Mouse (Mus musculus) kidney, postnatal 10 days (tissue): ENCODE measurements around the gene Trpm3.
A peak's percentile ranks its signal among the peaks of the same experiment; 100 is the strongest.

Experiments
- DNase-seq: peaks from one replicate; pipeline ENCODE4 v3.0.0; 2021; ENCODE audit warnings: mixed read lengths

The Trpm3 gene

GRCm38 (mm10) chr19:22872456-22872855, 733.6 kb downstream of the Trpm3 start:
- DNase-seq, result no peak

- no peak for DNase-seq
Observed at GRCm38 (mm10) chr19:22880199-22880598, 741.4 kb downstream of the Trpm3 start.

- no peak for DNase-seq
Observed at GRCm38 (mm10) chr19:22882670-22883111, 743.8 kb downstream of the Trpm3 start.

GRCm38 (mm10) chr19:22883154-22883553, 744.3 kb downstream of the Trpm3 start:
- no peak for DNase-seq

GRCm38 (mm10) chr19:22883744-22884317, 745.0 kb downstream of the Trpm3 start:
- peak; percentile 63 for DNase-seq

- DNase-seq, result peak; percentile 36
Observed at GRCm38 (mm10) chr19:22884357-22884756, 745.5 kb downstream of the Trpm3 start.

- DNase-seq, result no peak
Observed at GRCm38 (mm10) chr19:22885051-22885450, 746.2 kb downstream of the Trpm3 start.

- no peak for DNase-seq
Observed at GRCm38 (mm10) chr19:22901892-22902291, 763.0 kb downstream of the Trpm3 start.

GRCm38 (mm10) chr19:22902386-22902785, 763.5 kb downstream of the Trpm3 start:
- DNase-seq, result no peak

GRCm38 (mm10) chr19:22905066-22905482, 766.2 kb downstream of the Trpm3 start:
- DNase-seq, result no peak

- DNase-seq, result no peak
Observed at GRCm38 (mm10) chr19:22910686-22911085, 771.8 kb downstream of the Trpm3 start.

- no peak for DNase-seq
Observed at GRCm38 (mm10) chr19:22912971-22913370, 774.1 kb downstream of the Trpm3 start.

- peak; percentile 92 for DNase-seq
Observed at GRCm38 (mm10) chr19:22915868-22916642, 777.2 kb downstream of the Trpm3 start.

GRCm38 (mm10) chr19:22916643-22917344, 777.9 kb downstream of the Trpm3 start:
- peak; percentile 99 for DNase-seq

- DNase-seq, result no peak
Observed at GRCm38 (mm10) chr19:22917345-22917735, 778.5 kb downstream of the Trpm3 start.

GRCm38 (mm10) chr19:22920949-22921348, 782.1 kb downstream of the Trpm3 start:
- no peak for DNase-seq

- no peak for DNase-seq
Observed at GRCm38 (mm10) chr19:22922871-22923670, 784.2 kb downstream of the Trpm3 start.

- no peak for DNase-seq
Observed at GRCm38 (mm10) chr19:22925284-22925683, 786.4 kb downstream of the Trpm3 start.

GRCm38 (mm10) chr19:22926753-22927152, 787.9 kb downstream of the Trpm3 start:
- DNase-seq, result peak; percentile 22

GRCm38 (mm10) chr19:22928366-22928765, 789.5 kb downstream of the Trpm3 start:
- DNase-seq, result no peak

- no peak for DNase-seq
Observed at GRCm38 (mm10) chr19:22929768-22930167, 790.9 kb downstream of the Trpm3 start.

GRCm38 (mm10) chr19:22930368-22930834, 791.6 kb downstream of the Trpm3 start:
- DNase-seq, result peak; percentile 81

GRCm38 (mm10) chr19:22931006-22931405, 792.2 kb downstream of the Trpm3 start:
- DNase-seq, result no peak
